Mouse (Mus musculus) myocyte (in vitro differentiated cells): ENCODE results near the gene Pvalb.

Source experiments
- E2F4 ChIP-seq: IDR thresholded peaks from one replicate; pipeline ENCODE4 v1.6.1; 2011; ENCODE audit warnings: mild to moderate bottlenecking, control low read depth, moderate library complexity; ENCODE audit not compliant: insufficient read depth
- MYOD1 ChIP-seq, 3 experiments: IDR thresholded peaks; one replicate each; pipeline ENCODE4 v1.6.1; 2011; ENCODE audit warnings: control low read depth in 2 of 3, low read depth in 2 of 3, mild to moderate bottlenecking in 2 of 3, moderate library complexity in 1 of 3; ENCODE audit not compliant: insufficient read length in 2 of 3, control insufficient read depth in 1 of 3
- POLR2A ChIP-seq: IDR thresholded peaks from one replicate; pipeline ENCODE4 v1.6.1; 2011; ENCODE audit warnings: low read depth, mild to moderate bottlenecking, control low read depth, moderate library complexity; ENCODE audit not compliant: insufficient read length
- POLR2AphosphoS2 ChIP-seq: IDR thresholded peaks from one replicate; pipeline ENCODE4 v1.6.1; 2011; ENCODE audit warnings: low read depth, control low read depth; ENCODE audit not compliant: insufficient read length

GRCm38 (mm10) chr15:78210203-78210602 is 4.0 kb upstream of the Pvalb start:
- TF ChIP-seq POLR2A (no peak), MYOD1 (IDR thresholded peaks at IDR 0.05; ENCODE audit: control insufficient read depth in 1 of 3, insufficient read length in 2 of 3, low read depth in 2 of 3) (no peak), POLR2AphosphoS2 (no peak), E2F4 (no peak)
